Mouse (Mus musculus): Measurements from ENCODE around the gene Kctd2. TPM values are rescaled to one million over a fixed set of nuclear protein-coding genes. Genes with fewer than 3 reads are reported as not detected.
A peak's percentile ranks its signal among the peaks of the same experiment; 100 is the strongest.

Gene Kctd2
- polyA plus RNA-seq (2015; fragmentation: Nextera tagmentation; extraction: Ambion mirVana): 23.6 and 26.3 TPM in 2 replicates

GRCm38 (mm10) chr11:115419531-115420237 lies at the start of gene Kctd2, which contains the start of gene Atp5h:
Kctd2 (plus strand) TSS chr11:115420128.
Atp5h (minus strand) TSS chr11:115419962.
- peak within 1 kb of the TSS; percentile 93 for H3K4me2 ChIP-seq (replicated peaks)
- H3K4me3 ChIP-seq: peak within 1 kb of the TSS; percentile 97
- H3K9me3 ChIP-seq: no peaks in the 10 kb centered on the region
- H3K27ac ChIP-seq (replicated peaks): peak within 1 kb of the TSS; percentile 84
- peak; percentile 99 for ATAC-seq (replicated peaks)
- peaks cover 28% of the 10 kb centered on the region for H3K4me1 ChIP-seq
- H3K27me3 ChIP-seq: no peaks in the 10 kb centered on the region
- peak within 1 kb of the TSS; percentile 97 for H3K9ac ChIP-seq (replicated peaks)
- H3K36me3 ChIP-seq: peaks cover 12% of the 10 kb centered on the region
- WGBS: under 1% methylated on average over 38 of the region's 56 CpGs

DNA sequence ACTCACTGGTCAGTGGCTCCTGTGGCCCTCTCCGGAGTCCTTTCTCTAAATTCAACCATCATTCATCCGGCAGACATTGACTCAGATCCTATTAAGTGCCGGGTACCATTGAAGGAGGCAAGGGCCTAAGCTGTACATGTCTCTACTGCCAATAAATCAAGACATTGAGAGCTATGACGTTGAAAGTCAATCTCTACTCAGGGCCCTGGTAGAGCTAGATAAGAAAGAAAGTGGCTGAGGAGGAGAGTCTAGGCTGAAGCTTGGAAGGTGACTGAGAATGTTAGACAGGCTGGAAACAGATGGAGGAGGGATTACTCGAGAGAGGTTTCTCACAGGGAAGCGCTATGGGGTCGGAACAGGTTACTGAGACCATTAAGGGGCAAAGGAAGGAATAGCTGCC lies 49.6 kb upstream of the Kctd2 start:
- Histone ChIP-seq H3K4me2 (replicated peaks) (no peak overlapping the region), H3K36me3 (no peaks in the 10 kb centered on the region), H3K27me3 (no peaks in the 10 kb centered on the region), H3K4me3 (no peak overlapping the region), H3K27ac (replicated peaks) (no peak overlapping the region), H3K9me3 (no peaks in the 10 kb centered on the region), H3K4me1 (peaks cover 32% of the 10 kb centered on the region), H3K9ac (replicated peaks) (no peak overlapping the region)
- WGBS: 64% methylated on average over 7 of the region's 7 CpGs
- no peak for ATAC-seq (replicated peaks)

- no peak for ATAC-seq (replicated peaks)
- Histone ChIP-seq H3K9me3 (no peaks in the 10 kb centered on the region), H3K4me1 (peaks cover 26% of the 10 kb centered on the region), H3K27ac (replicated peaks) (no peak overlapping the region), H3K27me3 (no peaks in the 10 kb centered on the region), H3K4me3 (no peak overlapping the region), H3K4me2 (replicated peaks) (no peak overlapping the region), H3K36me3 (no peaks in the 10 kb centered on the region), H3K9ac (replicated peaks) (no peak overlapping the region)
- 72% methylated on average over 8 of the region's 8 CpGs for WGBS
These were observed 48.6 kb upstream of the Kctd2 start for GRCm38 (mm10) chr11:115371354-115371753.

- H3K9ac ChIP-seq (replicated peaks): no peak overlapping the region
- no peak overlapping the region for H3K4me2 ChIP-seq (replicated peaks)
- no peak overlapping the region for H3K4me3 ChIP-seq
- H3K4me1 ChIP-seq: peaks cover 19% of the 10 kb centered on the region
- WGBS: 73% methylated on average over 1 of the region's 1 CpGs
- H3K27me3 ChIP-seq: no peaks in the 10 kb centered on the region
- no peak for ATAC-seq (replicated peaks)
- no peaks in the 10 kb centered on the region for H3K36me3 ChIP-seq
- H3K9me3 ChIP-seq: no peaks in the 10 kb centered on the region
- no peak overlapping the region for H3K27ac ChIP-seq (replicated peaks)
These were observed 47.9 kb upstream of the Kctd2 start for GRCm38 (mm10) chr11:115372015-115372414.

DNA sequence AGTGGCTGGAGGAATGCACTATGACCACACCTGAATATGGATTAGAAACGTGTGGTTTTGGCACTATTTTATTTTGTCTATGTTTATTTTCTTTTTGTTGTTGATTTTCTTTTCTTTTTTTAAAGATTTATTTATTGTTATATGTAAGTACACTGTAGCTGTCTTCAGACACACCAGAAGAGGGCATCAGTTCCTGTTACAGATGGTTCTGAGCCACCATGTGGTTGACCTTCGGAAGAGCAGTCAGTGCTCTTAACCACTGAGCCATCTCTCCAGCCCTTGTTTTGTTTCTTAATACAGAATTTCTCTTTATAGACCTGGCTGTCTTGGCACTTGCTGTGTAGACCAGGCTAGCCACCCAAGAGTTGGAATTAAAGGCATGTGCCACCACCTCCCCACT lies 47.2 kb upstream of the Kctd2 start:
- 48% methylated on average over 2 of the region's 2 CpGs for WGBS
- ATAC-seq (replicated peaks): no peak
- no peak overlapping the region for H3K4me2 ChIP-seq (replicated peaks)

DNA sequence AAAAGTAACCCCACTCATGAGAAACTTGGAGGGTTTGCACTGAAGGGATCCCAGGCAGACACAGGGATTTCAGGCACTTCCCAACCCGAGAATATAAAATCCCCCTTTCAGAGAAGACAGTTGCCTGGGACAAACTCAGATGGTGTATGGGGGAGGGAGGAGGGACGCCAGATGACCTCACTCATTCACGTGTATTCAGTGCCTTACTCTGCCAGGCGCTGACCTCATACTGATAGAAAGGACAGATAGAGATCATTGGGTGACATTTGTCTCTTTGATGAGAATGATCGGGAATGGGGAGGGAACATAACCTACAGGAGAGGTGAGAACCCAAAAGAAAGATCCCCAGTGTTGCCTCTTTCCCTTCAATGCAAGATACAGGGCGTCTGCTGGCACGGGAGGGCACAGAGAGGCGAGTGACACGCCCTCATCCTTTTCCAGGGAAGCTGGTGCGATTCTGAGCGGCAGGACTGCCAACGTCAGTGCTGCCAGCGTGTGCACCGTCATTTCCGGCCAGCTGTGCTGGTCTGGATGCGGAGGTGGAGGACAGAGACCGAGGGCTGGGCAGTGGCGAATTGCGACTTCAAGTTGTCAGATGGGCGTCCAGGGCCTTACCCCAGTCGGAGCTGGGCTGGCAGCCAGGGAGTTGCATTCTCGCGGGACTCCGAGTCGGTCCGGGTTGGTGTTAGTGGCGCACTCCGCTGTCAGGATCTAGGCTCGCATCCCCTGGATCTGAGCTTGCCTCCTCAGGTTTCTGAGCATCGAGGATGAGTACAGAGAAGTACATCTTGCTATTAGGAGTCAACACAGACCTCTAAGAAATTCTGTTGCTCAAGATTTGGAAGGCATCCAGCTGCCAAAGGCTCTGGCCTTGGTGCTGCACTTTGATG lies 45.9 kb upstream of the Kctd2 start:
- WGBS: 2% methylated on average over 30 of the region's 30 CpGs
- Histone ChIP-seq H3K9me3 (no peaks in the 10 kb centered on the region), H3K27ac (replicated peaks) (peak overlapping the region; percentile 65), H3K4me1 (peaks cover 16% of the 10 kb centered on the region), H3K4me2 (replicated peaks) (peak overlapping the region; percentile 82), H3K9ac (replicated peaks) (peak overlapping the region; percentile 63), H3K27me3 (no peaks in the 10 kb centered on the region), H3K4me3 (peak overlapping the region; percentile 50), H3K36me3 (no peaks in the 10 kb centered on the region)
- ATAC-seq (replicated peaks): peak; percentile 64

More for the DNA sequence above, 47.2 kb upstream of the Kctd2 start:
- H3K4me3 ChIP-seq: no peak overlapping the region
- no peak overlapping the region for H3K27ac ChIP-seq (replicated peaks)
- no peaks in the 10 kb centered on the region for H3K36me3 ChIP-seq
- no peaks in the 10 kb centered on the region for H3K9me3 ChIP-seq
- H3K4me1 ChIP-seq: peaks cover 17% of the 10 kb centered on the region
- no peaks in the 10 kb centered on the region for H3K27me3 ChIP-seq
- H3K9ac ChIP-seq (replicated peaks): no peak overlapping the region

DNA sequence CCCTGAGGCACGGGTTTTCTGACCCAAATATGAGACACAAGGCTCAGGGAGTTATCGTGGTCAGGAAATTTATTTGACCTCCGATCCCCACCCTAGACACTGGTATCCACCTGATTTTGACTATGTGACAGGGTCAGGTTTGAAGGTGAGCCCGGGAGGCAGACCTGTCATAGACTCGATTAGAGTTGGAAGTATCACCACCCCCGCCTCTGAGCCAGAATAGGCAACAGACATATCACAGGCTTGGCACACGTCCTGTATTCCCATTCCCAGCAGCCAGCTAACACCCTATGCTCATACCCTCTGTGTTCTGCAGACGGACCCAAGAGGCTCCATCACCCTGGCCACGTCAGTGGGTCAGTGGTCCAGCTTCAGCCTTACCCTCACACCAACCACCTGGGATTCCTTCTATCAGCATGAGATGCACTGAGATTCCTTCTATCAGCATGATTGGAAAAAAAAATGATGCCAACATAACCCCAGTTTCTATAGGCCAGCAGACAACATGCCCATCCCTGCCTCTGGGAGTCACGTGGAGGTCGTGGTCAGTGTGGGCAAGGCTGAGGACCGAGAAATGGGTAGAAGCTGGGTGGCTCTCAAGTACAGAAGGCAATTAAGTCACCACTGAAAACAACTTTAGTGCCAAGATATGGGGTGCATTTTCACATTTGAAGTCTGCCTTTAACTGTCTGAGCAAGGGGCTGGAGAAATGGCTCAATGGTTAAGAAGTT lies 45.1 kb upstream of the Kctd2 start:
- Histone ChIP-seq H3K4me3 (peak overlapping the region; percentile 50), H3K9ac (replicated peaks) (peak overlapping the region; percentile 63; the same call in 1 of the 2 replicates), H3K9me3 (no peaks in the 10 kb centered on the region), H3K36me3 (no peaks in the 10 kb centered on the region), H3K4me1 (peaks cover 16% of the 10 kb centered on the region), H3K27ac (replicated peaks) (peak overlapping the region; percentile 65), H3K4me2 (replicated peaks) (peak overlapping the region; percentile 82), H3K27me3 (no peaks in the 10 kb centered on the region)
- 58% methylated on average over 12 of the region's 12 CpGs for WGBS
- ATAC-seq (replicated peaks): peak; percentile 54

- H3K4me2 ChIP-seq (replicated peaks): no peak overlapping the region
- no peaks in the 10 kb centered on the region for H3K27me3 ChIP-seq
- H3K9ac ChIP-seq (replicated peaks): no peak overlapping the region
- no peak overlapping the region for H3K27ac ChIP-seq (replicated peaks)
- no peak overlapping the region for H3K4me3 ChIP-seq
- WGBS: 78% methylated on average over 7 of the region's 7 CpGs
- peaks cover 21% of the 10 kb centered on the region for H3K4me1 ChIP-seq
- no peaks in the 10 kb centered on the region for H3K9me3 ChIP-seq
- no peak for ATAC-seq (replicated peaks)
- no peaks in the 10 kb centered on the region for H3K36me3 ChIP-seq
These were observed 43.2 kb upstream of the Kctd2 start for GRCm38 (mm10) chr11:115376722-115377121.

GRCm38 (mm10) chr11:115377254-115377653 lies 42.7 kb upstream of the Kctd2 start:
- no peak for ATAC-seq (replicated peaks)
- H3K27ac ChIP-seq (replicated peaks): no peak overlapping the region
- H3K36me3 ChIP-seq: no peaks in the 10 kb centered on the region
- H3K27me3 ChIP-seq: no peaks in the 10 kb centered on the region
- H3K4me3 ChIP-seq: no peak overlapping the region
- WGBS: 93% methylated on average over 4 of the region's 4 CpGs
- no peak overlapping the region for H3K9ac ChIP-seq (replicated peaks)
- no peak overlapping the region for H3K4me2 ChIP-seq (replicated peaks)
- H3K9me3 ChIP-seq: no peaks in the 10 kb centered on the region
- peaks cover 21% of the 10 kb centered on the region for H3K4me1 ChIP-seq

DNA sequence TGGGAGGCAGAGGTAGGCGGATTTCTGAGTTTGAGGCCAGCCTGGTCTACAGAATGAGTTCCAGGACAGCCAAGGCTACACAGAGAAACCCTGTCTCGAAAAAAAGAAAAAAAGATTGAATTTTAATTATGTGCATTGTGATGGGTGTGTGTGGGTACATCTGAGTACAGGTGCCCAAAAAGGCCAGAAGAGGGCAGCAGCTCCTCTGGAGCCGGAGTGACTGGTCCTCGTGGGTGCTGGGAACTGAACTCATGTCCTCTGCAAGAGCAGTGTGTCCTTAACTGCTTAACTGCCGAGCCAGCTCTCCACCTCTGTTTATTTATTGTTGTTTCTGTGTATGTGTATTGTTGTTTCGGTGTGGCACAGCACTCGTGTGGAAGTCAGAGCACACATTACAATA lies 42.1 kb upstream of the Kctd2 start:
- H3K9me3 ChIP-seq: no peaks in the 10 kb centered on the region
- no peak overlapping the region for H3K27ac ChIP-seq (replicated peaks)
- H3K4me1 ChIP-seq: peaks cover 26% of the 10 kb centered on the region
- H3K4me3 ChIP-seq: no peak overlapping the region
- H3K4me2 ChIP-seq (replicated peaks): no peak overlapping the region
- no peak for ATAC-seq (replicated peaks)
- 85% methylated on average over 7 of the region's 7 CpGs for WGBS
- H3K27me3 ChIP-seq: no peaks in the 10 kb centered on the region
- H3K36me3 ChIP-seq: no peaks in the 10 kb centered on the region
- no peak overlapping the region for H3K9ac ChIP-seq (replicated peaks)

DNA sequence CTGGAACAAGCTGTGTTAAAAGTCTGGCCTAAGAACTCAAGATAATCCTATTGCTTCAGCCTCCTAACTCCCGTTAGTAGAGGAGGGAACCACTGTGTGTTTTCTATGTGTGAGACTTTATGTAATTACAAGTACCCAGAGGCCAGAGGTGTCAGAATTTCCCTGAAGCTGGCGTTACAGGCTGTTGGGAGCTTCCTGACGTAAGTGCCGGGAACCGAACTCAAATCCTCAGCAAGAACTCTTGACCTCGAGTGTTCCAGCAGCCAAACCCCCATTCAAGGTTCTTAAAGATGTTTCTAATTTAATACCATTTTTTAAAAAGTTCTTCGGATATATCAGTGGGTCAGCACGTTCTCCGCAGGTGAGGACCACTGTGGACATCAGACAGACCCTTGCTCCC lies 38.7 kb upstream of the Kctd2 start:
- Histone ChIP-seq H3K27me3 (no peaks in the 10 kb centered on the region), H3K9ac (replicated peaks) (peak overlapping the region; percentile 97; the same call in 1 of the 2 replicates), H3K4me3 (peak overlapping the region; percentile 95), H3K4me2 (replicated peaks) (peak overlapping the region; percentile 70), H3K9me3 (no peaks in the 10 kb centered on the region), H3K4me1 (peaks cover 38% of the 10 kb centered on the region), H3K36me3 (no peaks in the 10 kb centered on the region), H3K27ac (replicated peaks) (peak overlapping the region; percentile 95)
- no peak for ATAC-seq (replicated peaks)
- 13% methylated on average over 9 of the region's 9 CpGs for WGBS

All from forebrain, embryonic 15.5 days (tissue).